In the genomic region with DNA sequence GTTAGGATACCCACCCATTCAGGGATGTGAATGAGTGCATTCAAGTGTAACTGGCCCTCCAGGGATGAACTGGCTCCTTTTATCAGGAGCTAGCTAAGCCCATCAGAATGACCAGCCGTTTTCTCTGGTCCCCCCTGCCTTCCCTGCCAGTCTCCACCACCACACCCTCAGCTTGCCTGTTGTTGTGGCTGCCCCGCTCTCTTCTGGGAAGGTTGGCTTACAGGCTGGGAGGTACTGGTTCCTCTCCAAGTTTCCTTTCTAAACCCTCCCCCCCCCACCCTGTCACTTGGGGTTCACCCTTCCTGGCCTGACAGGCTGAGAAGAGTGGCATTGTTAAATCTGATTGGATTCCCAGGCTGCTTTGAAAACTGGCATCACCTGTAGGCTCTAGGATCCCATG, we compare ENCODE assay signal across 18 mouse cellular contexts.
"Had no signal": no experiment of that assay in that cellular context is flagged by ENCODE, and none has a peak within 500 bp of the region (broad histone marks: within the 10 kb centered on the region; RNA-seq: fewer than 3 reads in every experiment).

No protein-coding gene starts in this region.

- H3K4me2 ChIP-seq: lung, embryonic 15.5 days; midbrain, embryonic 11.5 days; midbrain, embryonic 13.5 days; midbrain, embryonic 15.5 days; neural tube, embryonic 12.5 days had no signal

- ATAC-seq: liver, postnatal 0 days; lung, postnatal 0 days; midbrain, embryonic 13.5 days; midbrain, embryonic 15.5 days had no signal

- H3K27ac ChIP-seq: lung, embryonic 15.5 days; macrophage; midbrain, embryonic 13.5 days; midbrain, embryonic 15.5 days; neural tube, embryonic 12.5 days had no signal

- H3K36me3 ChIP-seq: lung, embryonic 15.5 days had no signal

- DNase-seq: liver, postnatal 0 days; lung, adult 2 months; lung, postnatal 14 days; lung, postnatal 36 days; right cerebral cortex, postnatal 25 days; right cerebral cortex, postnatal 4 days; spleen, adult 18-20 months; thymus, adult 18-20 months; thymus, postnatal 14 days; thymus, postnatal 36 days had no signal

- H3K9me3 ChIP-seq: lung, embryonic 15.5 days; megakaryocyte, embryonic 14.5 days; midbrain, embryonic 13.5 days; midbrain, embryonic 15.5 days; neural tube, embryonic 12.5 days had no signal

- H3K27me3 ChIP-seq: lung, embryonic 15.5 days; midbrain, embryonic 13.5 days; midbrain, embryonic 15.5 days; neural tube, embryonic 12.5 days had no signal

- H3K9ac ChIP-seq: liver, postnatal 0 days; lung, embryonic 15.5 days; midbrain, embryonic 13.5 days; midbrain, embryonic 15.5 days; neural tube, embryonic 12.5 days had no signal

- H3K4me3 ChIP-seq: lung, embryonic 15.5 days; megakaryocyte, embryonic 14.5 days; midbrain, embryonic 13.5 days; midbrain, embryonic 15.5 days; neural tube, embryonic 12.5 days had no signal

- H3K4me1 ChIP-seq: lung, embryonic 15.5 days; midbrain, embryonic 15.5 days; neural tube, embryonic 12.5 days had no signal
